ENCODE assay signal across 1 mouse cellular context in the genomic region with DNA sequence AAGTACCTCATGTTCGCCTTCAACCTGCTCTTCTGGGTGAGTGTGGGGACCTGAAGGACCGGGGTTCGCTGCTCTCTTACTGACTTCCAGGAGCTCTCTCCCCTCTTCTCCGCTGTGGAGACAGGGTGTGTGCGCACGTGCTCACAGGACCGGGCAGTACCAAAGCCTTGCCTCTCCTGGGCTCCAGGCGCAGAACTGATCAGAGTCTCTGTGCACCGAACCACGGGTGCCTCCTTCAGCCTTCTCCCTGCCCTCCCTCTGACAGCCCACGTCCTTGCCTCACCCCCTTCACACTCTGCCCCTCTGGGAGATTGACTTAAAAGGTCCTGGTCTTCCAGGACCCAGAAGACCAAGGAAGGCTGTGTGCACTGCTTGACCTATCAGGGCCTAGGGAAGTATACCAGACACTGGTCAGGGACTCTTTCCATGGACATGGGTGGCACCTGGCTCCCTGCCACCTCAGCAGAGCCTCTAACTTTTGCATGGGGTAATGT.
TF ChIP-seq lines count a peak whose summit lies in the region.

No protein-coding gene starts in this region.

TF ChIP-seq in CH12.LX, 34 proteins besides CTCF, POLR2A, EP300 and RAD21:
- TF ChIP-seq MXI1 (IDR thresholded peaks at IDR 0.05; ENCODE audit: low read depth, low read length) (no peak), NELFE (IDR thresholded peaks at IDR 0.05; ENCODE audit: low read depth, low read length) (no peak), CHD1 (IDR thresholded peaks at IDR 0.05; ENCODE audit: low read depth, low read length) (no peak), E2F4 (IDR thresholded peaks at IDR 0.05; ENCODE audit: insufficient replicate concordance, low read depth, low read length) (no peak), MAX (IDR thresholded peaks at IDR 0.05; ENCODE audit: low read length) (no peak), PAX5 (IDR thresholded peaks at IDR 0.05; ENCODE audit: low read length) (no peak), MYC (IDR thresholded peaks at IDR 0.05; ENCODE audit: low read depth, low read length) (no peak), ZC3H11A (IDR thresholded peaks at IDR 0.05; ENCODE audit: low read depth, low read length) (no peak), SIN3A (IDR thresholded peaks at IDR 0.05; ENCODE audit: low read length) (no peak), HCFC1 (IDR thresholded peaks at IDR 0.05; ENCODE audit: low read depth, low read length) (no peak), MEF2A (IDR thresholded peaks at IDR 0.05; ENCODE audit: borderline replicate concordance, low read depth, low read length) (no peak), UBTF (IDR thresholded peaks at IDR 0.05; ENCODE audit: low read depth, low read length) (no peak), ZKSCAN1 (IDR thresholded peaks at IDR 0.05; ENCODE audit: borderline replicate concordance, low read depth, low read length) (no peak), IRF4 (IDR thresholded peaks at IDR 0.05; ENCODE audit: low read depth, low read length) (no peak), TCF12 (IDR thresholded peaks at IDR 0.05; ENCODE audit: low read depth, low read length) (no peak), SMC3 (IDR thresholded peaks at IDR 0.05; ENCODE audit: low read depth, low read length) (no peak), KAT2A (IDR thresholded peaks at IDR 0.05; ENCODE audit: insufficient replicate concordance, low read length) (no peak), NRF1 (IDR thresholded peaks at IDR 0.05; ENCODE audit: low read depth, low read length) (no peak), ETS1 (conservative IDR thresholded peaks at IDR 0.05; ENCODE audit: low read depth, low read length) (no peak)
